Mouse (Mus musculus) limb, embryonic 14.5 days (tissue): ENCODE measurements at regions not wholly inside any gene's neighbourhood (a gene's known extent, or its start where the extent isn't known, plus 50 kb on each side); places are given as distances from the start of the nearest gene placed in this dataset.

Source experiments
- ATAC-seq: fragments of 200-750 bp; cut with Nextera tagmentation; 2 replicates; pipeline ENCODE4 v1.8.0; 2017; ENCODE audit warnings: low read depth, moderate number of reproducible peaks, moderate TSS enrichment; ENCODE audit not compliant: low FRiP score
- DNase-seq: peaks from one replicate; pipeline ENCODE4 v3.0.0-alpha.2; 2015; ENCODE audit warnings: low spot score
- H3K27ac ChIP-seq: fragments of 300-500 bp; sonication (generic); replicated peaks from 2 replicates; pipeline ENCODE4 v1.5.1; 2014; ENCODE audit warnings: low read depth, mild to moderate bottlenecking, low read length, moderate library complexity, mixed read lengths
- H3K27me3 ChIP-seq: fragments of 300-500 bp; sonication (generic); 2 replicates; pipeline ENCODE4 v1.6.1; 2014; ENCODE audit warnings: low read length, mixed read lengths; ENCODE audit not compliant: control insufficient read depth, insufficient read depth
- H3K36me3 ChIP-seq: fragments of 300-500 bp; sonication (generic); 2 replicates; pipeline ENCODE4 v1.6.1; 2014; ENCODE audit warnings: mild to moderate bottlenecking, low read length, moderate library complexity, mixed read lengths; ENCODE audit not compliant: control insufficient read depth, insufficient read depth
- H3K4me1 ChIP-seq: fragments of 300-500 bp; sonication (generic); 2 replicates; pipeline ENCODE4 v1.6.1; 2014; ENCODE audit warnings: antibody characterized with exemption, low read length, mixed read lengths; ENCODE audit not compliant: control insufficient read depth, insufficient read depth
- H3K4me2 ChIP-seq: fragments of 300-500 bp; sonication (generic); replicated peaks from 2 replicates; pipeline ENCODE4 v1.6.1; 2014; ENCODE audit warnings: low read depth, mild to moderate bottlenecking, low read length, moderate library complexity; ENCODE audit not compliant: severe bottlenecking
- H3K4me3 ChIP-seq: fragments of 300-500 bp; sonication (generic); replicated peaks from 2 replicates; pipeline ENCODE4 v1.5.1; 2014; ENCODE audit warnings: low read length
- H3K9ac ChIP-seq: fragments of 300-500 bp; sonication (generic); 2 replicates; pipeline ENCODE4 v1.6.1; 2014; ENCODE audit warnings: mild to moderate bottlenecking, low read depth, low read length, moderate library complexity; ENCODE audit not compliant: severe bottlenecking
- H3K9me3 ChIP-seq: fragments of 300-500 bp; sonication (generic); 2 replicates; pipeline ENCODE4 v1.6.1; 2016; ENCODE audit warnings: low read length; ENCODE audit not compliant: control insufficient read depth
- POLR2A ChIP-seq: fragments of 200-500 bp; IDR thresholded peaks from 2 replicates; pipeline ENCODE4 v1.8.0; 2012; ENCODE audit warnings: inconsistent platforms, mild to moderate bottlenecking, moderate library complexity, borderline replicate concordance; ENCODE audit not compliant: insufficient read depth, insufficient read length; ENCODE audit errors: extremely low read depth
- WGBS: fragments of 180-500 bp; shearing (Covaris S2); extraction: QIAGEN DNeasy Blood & Tissue Kit; methylation state at CpG from one replicate; pipeline ENCODE4 v1.1.7; 2014; 5-methylcytosine and 5-hydroxymethylcytosine counted together

GRCm38 (mm10) chr7:65780578-65781370 is 80.8 kb upstream of the Pcsk6 start:
- Histone ChIP-seq H3K4me2 (peak overlapping the region; percentile 6; the same call in 1 of the 2 replicates), H3K4me3 (no peak overlapping the region), H3K9ac (no peak overlapping the region), H3K9me3 (no peaks in the 10 kb centered on the region), H3K4me1 (peaks cover 31% of the 10 kb centered on the region), H3K27me3 (no peaks in the 10 kb centered on the region), H3K27ac (no peak overlapping the region), H3K36me3 (no peaks in the 10 kb centered on the region)
- WGBS: 27% methylated on average over 9 of the region's 9 CpGs
- TF ChIP-seq POLR2A: no peak
- ATAC-seq (peak; percentile 57), DNase-seq (peak; percentile 54)

GRCm38 (mm10) chr7:65782024-65782423 is 79.5 kb upstream of the Pcsk6 start:
- no peaks in the 10 kb centered on the region for H3K27me3 ChIP-seq
- no peak overlapping the region for H3K27ac ChIP-seq
- no peak overlapping the region for H3K4me2 ChIP-seq
- H3K4me3 ChIP-seq: no peak overlapping the region
- no peak overlapping the region for H3K9ac ChIP-seq
- H3K4me1 ChIP-seq: peaks cover 31% of the 10 kb centered on the region
- ATAC-seq (no peak), DNase-seq (no peak)
- WGBS: 59% methylated on average over 7 of the region's 7 CpGs
- no peaks in the 10 kb centered on the region for H3K9me3 ChIP-seq
- H3K36me3 ChIP-seq: no peaks in the 10 kb centered on the region
- TF ChIP-seq POLR2A: no peak

GRCm38 (mm10) chr7:65783773-65784172 is 77.8 kb upstream of the Pcsk6 start:
- DNase-seq (no peak), ATAC-seq (no peak)
- WGBS: 18% methylated on average over 4 of the region's 4 CpGs
- Histone ChIP-seq H3K27me3 (no peaks in the 10 kb centered on the region), H3K9me3 (no peaks in the 10 kb centered on the region), H3K4me2 (no peak overlapping the region), H3K4me1 (peaks cover 31% of the 10 kb centered on the region), H3K4me3 (no peak overlapping the region), H3K9ac (no peak overlapping the region), H3K27ac (no peak overlapping the region), H3K36me3 (no peaks in the 10 kb centered on the region)
- no peak for TF ChIP-seq POLR2A

- no peak for DNase-seq
- no peak for TF ChIP-seq POLR2A
- ATAC-seq: no peak
- H3K36me3 ChIP-seq: no peaks in the 10 kb centered on the region
- H3K27ac ChIP-seq: no peak overlapping the region
- peaks cover 7% of the 10 kb centered on the region for H3K4me1 ChIP-seq
- no peaks in the 10 kb centered on the region for H3K27me3 ChIP-seq
- H3K9ac ChIP-seq: no peak overlapping the region
- H3K4me2 ChIP-seq: no peak overlapping the region
- 40% methylated on average over 2 of the region's 2 CpGs for WGBS
- no peaks in the 10 kb centered on the region for H3K9me3 ChIP-seq
- no peak overlapping the region for H3K4me3 ChIP-seq
Measured at GRCm38 (mm10) chr7:65786916-65787315, 74.6 kb upstream of the Pcsk6 start.

GRCm38 (mm10) chr7:65787849-65788248 is 73.7 kb upstream of the Pcsk6 start:
- no peaks in the 10 kb centered on the region for H3K9me3 ChIP-seq
- no peaks in the 10 kb centered on the region; the same call in 1 of the 2 replicates for H3K4me1 ChIP-seq
- H3K4me2 ChIP-seq: no peak overlapping the region
- TF ChIP-seq POLR2A: no peak
- H3K27ac ChIP-seq: no peak overlapping the region
- H3K27me3 ChIP-seq: no peaks in the 10 kb centered on the region
- no peaks in the 10 kb centered on the region for H3K36me3 ChIP-seq
- WGBS: 92% methylated on average over 5 of the region's 5 CpGs
- DNase-seq: no peak
- H3K9ac ChIP-seq: no peak overlapping the region
- no peak for ATAC-seq
- H3K4me3 ChIP-seq: no peak overlapping the region
